Mouse (Mus musculus) embryo, embryonic 11.5 days (tissue): ENCODE measurements around the gene Srsf3.
"Not testable (repeated sequence)": the region's sequence is repeated elsewhere in the genome, so short reads cannot be mapped to it uniquely, and the experiment has no call there.

ENCODE experiments used
- DNase-seq: peaks from one replicate; pipeline ENCODE4 v3.0.0-alpha.2; 2012; ENCODE audit warnings: low read depth, low spot score

The Srsf3 gene

GRCm38 (mm10) chr17:29063121-29063987 lies 30.9 kb downstream of the Srsf3 start:
- DNase-seq = no peak

DNA sequence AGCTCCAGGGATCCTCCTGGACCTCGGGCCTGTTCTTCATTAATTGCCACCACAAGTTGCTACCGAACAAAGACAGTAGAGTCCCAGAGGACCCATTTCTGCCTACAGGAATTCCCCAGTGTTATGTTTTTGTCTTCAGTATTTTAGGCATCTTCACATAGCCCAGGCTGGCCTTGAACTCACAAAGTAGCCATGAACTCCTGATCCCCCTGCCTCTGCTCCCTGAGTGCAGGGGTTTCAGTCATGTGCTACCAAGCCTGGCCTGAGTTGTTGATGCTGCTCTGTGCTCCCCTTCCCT lies 31.5 kb downstream of the Srsf3 start:
- DNase-seq = no peak

GRCm38 (mm10) chr17:29065245-29065940 lies 33.0 kb downstream of the Srsf3 start:
- no peak for DNase-seq

- no peak for DNase-seq
Measured at GRCm38 (mm10) chr17:29065971-29066370, 33.5 kb downstream of the Srsf3 start.

DNA sequence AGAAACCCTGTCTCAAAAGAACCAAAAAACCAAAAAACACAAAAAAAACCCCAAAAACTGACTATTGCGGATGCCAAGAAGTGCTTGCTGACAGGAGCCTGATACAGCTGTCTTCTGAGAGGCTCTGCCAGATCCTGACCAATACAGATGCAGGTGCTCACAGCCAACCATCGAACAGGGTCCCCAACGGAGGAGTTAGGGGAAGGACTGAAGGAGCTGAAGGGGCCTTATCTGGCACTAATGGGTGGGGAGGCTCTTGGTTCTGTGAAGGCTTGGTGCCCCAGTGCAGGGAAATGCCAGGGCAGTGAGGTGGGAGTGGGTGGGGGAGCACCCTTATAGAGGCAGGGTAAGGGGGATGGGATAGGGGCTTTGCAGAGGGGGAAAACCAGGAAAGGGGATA lies 35.0 kb downstream of the Srsf3 start:
- DNase-seq = not testable (repeated sequence)

GRCm38 (mm10) chr17:29067847-29068246 lies 35.4 kb downstream of the Srsf3 start:
- DNase-seq = no peak

GRCm38 (mm10) chr17:29069063-29069462 lies 36.6 kb downstream of the Srsf3 start:
- DNase-seq = no peak

- no peak for DNase-seq
Measured at GRCm38 (mm10) chr17:29071820-29072219, 39.4 kb downstream of the Srsf3 start.

GRCm38 (mm10) chr17:29072701-29073307 lies 40.4 kb downstream of the Srsf3 start:
- no peak for DNase-seq

- DNase-seq = no peak
Measured at GRCm38 (mm10) chr17:29073313-29073712, 40.9 kb downstream of the Srsf3 start.

DNA sequence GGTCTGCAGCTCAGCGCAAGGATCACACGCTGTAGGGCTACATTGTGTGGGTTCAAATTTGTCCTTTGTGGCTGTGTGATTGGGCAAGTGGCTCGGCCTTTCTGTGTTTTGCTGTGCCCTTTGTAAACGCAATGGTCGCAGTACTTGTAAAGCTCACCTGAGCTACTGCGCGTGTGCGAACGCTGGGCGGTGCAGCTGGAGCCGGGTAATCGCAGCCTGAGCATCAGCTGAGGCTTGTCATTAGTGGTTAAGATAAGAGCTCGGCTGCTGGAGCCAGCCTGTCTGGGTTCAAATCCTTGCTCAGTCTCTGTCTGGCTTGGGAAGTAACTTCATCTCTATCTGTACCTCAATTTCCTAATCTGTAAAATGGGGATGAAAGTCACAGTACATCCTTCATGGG lies 41.7 kb downstream of the Srsf3 start:
- DNase-seq = no peak

- no peak for DNase-seq
Measured at GRCm38 (mm10) chr17:29076235-29076634, 43.8 kb downstream of the Srsf3 start.

DNA sequence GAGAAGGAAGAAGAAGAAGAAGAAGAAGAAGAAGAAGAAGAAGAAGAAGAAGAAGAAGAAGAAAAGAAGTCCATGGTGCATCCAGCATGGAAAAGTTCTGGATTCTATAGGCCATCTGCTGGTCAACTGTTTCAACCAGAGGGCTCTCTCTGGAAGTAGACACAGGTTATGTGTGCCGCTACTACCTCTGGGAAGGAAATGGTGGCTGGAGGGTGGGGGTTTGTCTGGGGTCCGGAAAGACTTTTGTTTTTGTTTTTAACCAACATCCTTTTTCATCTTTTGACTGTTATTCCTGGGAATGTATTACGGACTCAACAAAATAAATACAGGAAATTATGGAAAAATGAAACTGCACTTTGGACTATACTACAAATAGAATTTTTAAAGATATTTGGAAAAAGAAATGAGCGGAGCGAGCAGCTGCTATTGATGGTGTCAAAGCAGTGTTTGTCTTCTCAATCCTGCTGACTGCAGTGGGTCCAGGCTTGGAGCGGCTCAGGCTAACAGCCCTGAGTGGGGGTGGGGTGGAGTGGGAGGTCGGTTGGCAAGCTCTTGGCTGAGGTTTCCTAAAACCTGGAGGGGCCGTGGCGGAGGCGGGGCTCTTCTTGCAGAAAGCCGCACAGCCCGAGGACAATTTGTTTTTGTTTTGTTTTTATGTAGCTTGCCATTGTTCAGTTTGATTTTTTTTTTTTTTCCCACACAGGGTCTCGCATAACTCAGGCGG lies 45.5 kb downstream of the Srsf3 start:
- DNase-seq = no peak

DNA sequence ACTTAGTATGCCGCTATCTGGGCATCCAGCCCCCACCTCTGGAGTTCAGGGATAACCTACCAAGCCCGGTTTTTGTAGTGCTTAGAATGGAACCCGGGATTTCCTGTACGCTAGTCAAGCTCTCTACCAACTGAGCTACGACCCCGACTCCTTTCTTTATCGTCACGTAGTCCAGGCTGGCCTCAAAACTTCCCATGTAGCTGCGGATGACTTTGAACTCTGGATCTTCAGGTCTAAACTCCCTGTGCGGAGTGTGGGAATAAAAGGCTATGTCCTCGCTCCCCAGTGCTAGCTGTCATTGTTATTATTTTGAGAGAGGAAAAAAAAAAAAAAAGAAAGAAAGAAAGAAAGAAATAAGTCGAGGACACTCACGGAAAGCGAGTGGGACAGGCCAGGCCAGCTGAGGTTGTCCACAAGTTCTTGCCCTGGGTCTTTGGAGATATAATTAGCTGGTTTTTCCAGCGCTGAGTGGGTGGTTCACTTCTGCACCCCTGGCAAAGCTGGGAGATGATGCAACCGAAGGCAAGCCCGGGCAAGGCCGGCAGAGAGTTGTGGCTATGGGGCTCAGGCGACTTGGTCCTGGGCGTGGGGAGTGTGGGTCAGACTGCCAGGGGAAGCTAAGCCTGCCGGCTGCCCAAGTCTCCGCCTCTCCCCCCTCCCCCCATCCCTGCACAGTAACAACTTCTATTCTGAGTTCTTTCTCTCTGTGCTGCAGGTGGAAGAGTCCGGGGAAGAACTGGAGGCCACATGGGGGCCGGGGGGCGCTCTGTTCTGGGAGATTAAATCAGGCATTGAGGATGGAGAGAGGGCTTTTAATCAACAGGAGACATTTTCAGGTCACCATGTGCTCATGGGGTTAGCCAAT lies 46.3 kb downstream of the Srsf3 start:
- DNase-seq = no peak

DNA sequence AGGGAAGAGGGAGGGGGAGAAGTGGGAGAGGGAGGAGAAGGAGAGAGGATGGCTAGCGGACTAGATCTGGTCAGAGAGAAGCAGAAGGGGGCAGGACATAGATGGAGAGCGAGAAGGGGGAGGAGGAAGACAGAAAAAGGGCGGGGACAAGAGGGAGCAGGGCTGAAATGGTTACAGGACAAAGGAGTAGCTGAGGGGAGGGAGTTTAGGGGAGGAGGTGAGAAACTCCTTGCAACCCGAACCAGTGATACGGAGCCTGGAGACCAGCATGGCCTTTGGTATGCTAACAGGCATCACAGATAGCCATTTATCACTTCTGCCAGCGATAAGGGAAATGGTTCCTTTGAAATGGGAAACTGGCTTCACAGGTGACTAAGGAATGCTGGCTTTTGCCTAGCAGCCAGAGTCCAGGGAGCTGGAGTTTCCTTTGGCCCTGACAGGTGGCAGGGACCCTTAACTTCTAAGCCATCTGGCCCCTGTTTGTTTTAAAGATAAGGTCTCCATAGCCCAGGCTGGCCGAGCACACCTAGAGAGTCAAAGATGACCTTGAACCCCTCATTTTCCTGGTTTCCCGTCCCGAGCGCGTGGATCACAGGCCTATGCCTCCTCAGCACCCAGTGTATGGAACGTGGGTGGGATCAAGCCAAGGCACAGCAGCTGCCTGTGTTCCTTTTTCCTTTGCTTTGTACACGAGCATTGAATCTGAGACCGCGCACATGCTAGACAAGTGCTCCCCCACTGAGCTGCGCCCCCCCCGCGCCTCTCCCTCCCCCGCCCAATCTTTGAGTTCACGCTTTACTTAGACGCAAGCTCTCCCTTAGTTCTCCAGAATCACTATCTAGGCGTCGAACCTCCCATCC lies 48.6 kb downstream of the Srsf3 start:
- no peak for DNase-seq

- DNase-seq = no peak
Measured at GRCm38 (mm10) chr17:29081618-29082381, 49.4 kb downstream of the Srsf3 start.

DNA sequence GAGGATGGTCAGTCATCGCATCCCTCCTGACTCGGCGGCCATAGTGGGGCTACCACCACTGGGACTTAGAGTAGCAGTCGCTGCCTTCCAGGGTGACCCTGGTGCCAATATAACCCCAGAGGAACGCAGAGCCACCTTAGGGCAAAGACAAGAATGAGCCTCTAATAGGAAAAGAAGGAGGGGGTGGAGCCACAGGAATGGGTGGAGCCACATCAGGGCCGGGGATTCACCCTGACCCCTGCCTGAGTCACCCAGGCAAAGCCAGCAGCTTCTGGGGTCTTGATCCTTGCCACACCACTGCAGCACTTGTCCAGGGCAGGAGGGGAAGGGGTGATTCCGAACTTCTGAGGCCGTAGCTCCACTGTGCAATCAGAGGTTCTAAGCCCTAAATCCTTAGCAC lies 51.2 kb downstream of the Srsf3 start:
- no peak for DNase-seq

DNA sequence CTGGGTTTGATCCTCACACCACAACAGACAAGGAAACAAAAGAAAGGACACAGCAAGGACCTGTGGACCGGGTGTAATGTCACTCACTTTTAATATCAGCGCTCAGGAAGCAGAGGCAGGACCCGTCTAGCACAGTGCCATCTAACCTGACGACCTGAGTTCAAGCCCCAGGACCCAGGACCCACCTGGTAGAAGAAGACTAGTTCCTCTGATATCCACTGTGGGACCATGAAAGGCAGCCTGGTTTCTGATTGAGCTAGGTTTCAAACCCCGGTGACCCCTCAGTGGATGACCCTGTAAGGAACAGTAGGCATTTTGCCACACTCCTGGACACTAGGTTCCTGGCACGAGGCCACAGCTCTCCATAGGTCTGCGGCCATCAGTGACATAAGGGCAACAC lies 52.2 kb downstream of the Srsf3 start:
- no peak for DNase-seq

DNA sequence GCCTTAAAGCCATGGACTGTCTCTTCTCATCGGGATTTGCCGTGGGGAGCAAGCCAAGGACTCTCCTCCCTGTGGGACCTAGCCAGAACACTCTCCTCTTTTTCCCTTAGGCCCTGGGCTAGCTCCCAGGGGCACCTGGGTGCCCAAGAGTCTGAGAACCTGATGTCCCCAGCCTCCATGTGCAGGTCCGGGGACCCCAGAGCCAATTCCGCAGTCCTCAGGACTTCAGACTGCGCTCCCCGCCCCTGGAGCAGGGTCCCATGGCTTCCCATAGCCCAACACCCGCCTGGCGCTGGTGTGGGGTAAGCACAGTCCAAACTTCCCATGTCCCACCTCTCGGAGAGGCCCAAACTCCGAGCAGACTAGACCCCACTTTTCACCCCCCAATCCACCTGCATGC lies 52.8 kb downstream of the Srsf3 start:
- no peak for DNase-seq
